Mouse (Mus musculus): Measurements from ENCODE around the gene Bspry.

Bspry gene

GRCm38 (mm10) chr4:62506798-62507197, 26.9 kb downstream of the Bspry start:
- in situ Hi-C loops (cut with MboI; ENCODE audit: low pct_unique_long_range_greater_than_20kb in 1 of 2, low sequenced_read_pairs in 2 of 2, unreplicated experiment in 1 of 2): no loop called here

DNA sequence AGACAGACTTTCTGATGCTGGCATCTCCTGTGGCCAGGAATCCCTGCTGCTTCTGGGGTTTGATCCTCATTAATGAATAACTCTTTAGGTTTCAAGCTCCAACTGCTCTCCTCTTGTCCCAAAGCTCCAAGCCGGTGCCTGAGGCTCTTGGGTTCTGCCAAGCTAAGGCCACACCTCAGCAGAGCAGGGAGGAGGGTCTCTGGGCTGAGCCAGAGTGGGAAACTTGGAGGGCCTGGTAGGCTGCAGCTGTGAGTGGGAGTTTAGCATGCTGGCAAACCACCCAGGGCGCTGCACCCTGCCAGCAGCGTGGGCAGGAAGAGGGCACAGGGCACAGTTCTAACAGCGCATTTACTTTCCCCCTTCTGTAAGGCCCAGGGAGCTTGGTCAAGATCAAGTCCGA, 29.0 kb downstream of the Bspry start:
- in situ Hi-C loops (cut with MboI; ENCODE audit: low pct_unique_long_range_greater_than_20kb in 1 of 2, low sequenced_read_pairs in 2 of 2, unreplicated experiment in 1 of 2): no loop called here

GRCm38 (mm10) chr4:62509946-62510345, 30.1 kb downstream of the Bspry start:
- in situ Hi-C loops (cut with MboI; ENCODE audit: low pct_unique_long_range_greater_than_20kb in 1 of 2, low sequenced_read_pairs in 2 of 2, unreplicated experiment in 1 of 2): no loop called here

DNA sequence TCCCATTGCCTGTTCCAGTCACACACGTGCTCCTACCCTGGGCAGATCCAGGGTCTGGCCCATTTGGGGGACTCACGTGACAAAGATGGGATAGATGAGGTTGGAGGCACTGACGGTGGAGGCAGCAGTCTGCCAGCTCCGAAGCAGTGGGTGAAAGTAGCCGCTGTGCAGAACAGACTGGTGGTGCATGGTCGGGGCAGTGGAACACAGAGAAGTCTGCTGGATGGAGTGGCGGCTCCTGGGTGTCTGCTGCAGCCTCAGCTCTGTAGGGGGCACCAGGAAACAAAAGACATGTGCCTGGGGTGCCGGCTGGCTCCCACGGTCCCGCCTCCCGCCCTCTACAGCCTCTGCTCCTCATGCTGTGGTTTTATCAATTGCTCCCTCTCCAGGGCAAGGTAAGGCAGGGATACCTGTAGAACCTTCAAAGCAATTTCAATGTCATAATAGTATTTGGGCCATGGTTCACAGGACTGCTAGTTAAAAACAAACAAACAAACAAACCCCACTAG, 34.2 kb downstream of the Bspry start:
- in situ Hi-C loops (cut with MboI; ENCODE audit: low pct_unique_long_range_greater_than_20kb in 1 of 2, low sequenced_read_pairs in 2 of 2, unreplicated experiment in 1 of 2): no loop called here

GRCm38 (mm10) chr4:62514995-62515394, 35.1 kb downstream of the Bspry start:
- in situ Hi-C loops (cut with MboI; ENCODE audit: low pct_unique_long_range_greater_than_20kb in 1 of 2, low sequenced_read_pairs in 2 of 2, unreplicated experiment in 1 of 2): no loop called here

DNA sequence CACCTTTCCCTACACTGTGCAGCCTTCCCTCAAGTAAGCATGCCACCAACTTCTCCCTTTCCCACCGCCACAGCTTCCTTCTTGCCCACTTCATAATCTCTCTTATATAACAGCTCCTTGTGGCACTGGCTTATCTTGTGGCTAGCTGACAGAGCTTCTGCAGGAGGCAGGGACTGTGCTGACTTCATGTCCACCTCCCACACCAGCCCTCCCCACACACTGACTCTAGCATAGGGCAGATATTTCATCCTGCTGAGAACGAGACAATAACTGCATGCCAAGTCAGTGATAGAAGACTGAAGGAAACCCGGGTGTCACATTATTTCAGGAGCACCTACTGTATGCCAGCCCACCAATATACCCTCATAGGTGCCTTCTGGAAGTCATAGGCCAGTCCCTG, 35.6 kb downstream of the Bspry start:
- in situ Hi-C loops (cut with MboI; ENCODE audit: low pct_unique_long_range_greater_than_20kb in 1 of 2, low sequenced_read_pairs in 2 of 2, unreplicated experiment in 1 of 2): no loop called here

DNA sequence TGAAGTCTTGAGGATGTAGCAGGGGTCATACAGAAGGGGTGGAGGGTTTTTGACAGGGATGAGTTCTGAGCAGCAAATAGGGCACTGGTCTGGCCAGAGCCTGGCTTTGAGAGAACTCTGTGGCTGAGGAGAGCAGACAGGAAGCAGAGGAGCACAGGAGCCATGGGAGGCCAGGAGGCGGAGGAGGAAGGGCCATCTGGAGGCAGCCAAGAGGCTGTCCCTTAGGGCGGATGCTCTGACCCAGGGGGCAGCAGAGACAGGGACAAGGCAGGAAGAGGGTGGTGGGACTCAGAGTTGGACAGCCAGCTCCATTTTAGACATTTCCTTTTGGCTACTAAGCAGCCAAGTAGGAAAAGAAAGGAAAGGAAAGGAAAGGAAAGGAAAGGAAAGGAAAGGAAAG, 36.2 kb downstream of the Bspry start:
- in situ Hi-C loops (cut with MboI; ENCODE audit: low pct_unique_long_range_greater_than_20kb in 1 of 2, low sequenced_read_pairs in 2 of 2, unreplicated experiment in 1 of 2): no loop called here

GRCm38 (mm10) chr4:62516579-62516978, 36.7 kb downstream of the Bspry start:
- in situ Hi-C loops (cut with MboI; ENCODE audit: low pct_unique_long_range_greater_than_20kb in 1 of 2, low sequenced_read_pairs in 2 of 2, unreplicated experiment in 1 of 2): no loop called here

DNA sequence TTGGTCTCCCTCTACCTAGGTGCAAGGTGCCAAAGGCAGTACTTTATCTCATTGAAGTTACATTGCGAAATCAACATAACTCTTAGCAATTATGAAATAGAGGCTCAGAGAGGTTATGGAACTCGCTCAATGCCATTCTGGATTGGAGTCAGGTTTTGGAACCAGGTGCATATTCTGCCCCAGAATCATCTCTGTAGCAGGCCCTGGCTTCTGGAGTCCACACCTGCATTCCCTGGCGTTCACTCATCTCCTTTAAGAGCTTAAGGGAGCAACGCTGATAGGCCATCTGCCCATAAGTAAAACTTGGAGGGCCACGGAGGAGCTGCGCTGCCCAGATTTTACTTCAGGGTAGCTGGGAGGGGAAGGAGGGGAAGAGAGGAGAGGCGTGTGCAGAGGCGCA, 37.2 kb downstream of the Bspry start:
- in situ Hi-C loops (cut with MboI; ENCODE audit: low pct_unique_long_range_greater_than_20kb in 1 of 2, low sequenced_read_pairs in 2 of 2, unreplicated experiment in 1 of 2): no loop called here

- in situ Hi-C loops (cut with MboI; ENCODE audit: low pct_unique_long_range_greater_than_20kb in 1 of 2, low sequenced_read_pairs in 2 of 2, unreplicated experiment in 1 of 2): no loop called here
Observed at GRCm38 (mm10) chr4:62517538-62518415, 37.9 kb downstream of the Bspry start.

DNA sequence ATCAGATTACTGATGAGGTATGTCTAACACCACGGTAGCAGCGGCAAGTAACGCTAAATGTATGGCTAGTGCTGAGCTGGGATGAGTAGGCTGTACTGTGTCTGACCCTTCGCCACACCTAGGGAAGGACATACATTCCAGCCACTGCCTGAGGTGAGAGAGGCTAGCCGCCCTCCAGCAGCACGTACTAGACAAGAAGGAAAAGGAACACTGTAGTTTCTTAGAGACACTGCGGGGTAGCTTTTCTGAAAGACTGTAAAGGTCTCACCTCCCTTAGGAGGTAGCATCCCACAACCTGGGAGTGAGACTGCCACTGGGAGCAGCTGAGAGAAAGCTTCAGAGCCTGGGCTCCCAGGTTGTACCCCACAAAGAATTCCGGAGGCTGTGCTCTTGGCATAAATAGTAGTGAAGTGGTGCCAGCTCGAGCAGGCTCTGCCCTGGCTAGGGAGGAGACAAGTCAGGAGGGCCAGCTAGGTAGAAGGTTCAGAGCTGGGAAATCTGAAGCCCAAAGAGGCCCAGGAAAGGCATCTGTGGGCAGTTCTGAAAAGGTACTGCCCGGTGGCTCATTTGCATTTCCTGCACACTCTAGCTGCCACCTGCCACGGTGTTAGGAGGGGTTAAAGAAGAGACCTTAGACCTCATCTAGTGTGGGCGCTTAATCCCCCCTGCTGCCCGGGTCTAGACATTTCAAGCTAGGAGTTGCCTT, 38.7 kb downstream of the Bspry start:
- in situ Hi-C loops (cut with MboI; ENCODE audit: low pct_unique_long_range_greater_than_20kb in 1 of 2, low sequenced_read_pairs in 2 of 2, unreplicated experiment in 1 of 2): no loop called here

DNA sequence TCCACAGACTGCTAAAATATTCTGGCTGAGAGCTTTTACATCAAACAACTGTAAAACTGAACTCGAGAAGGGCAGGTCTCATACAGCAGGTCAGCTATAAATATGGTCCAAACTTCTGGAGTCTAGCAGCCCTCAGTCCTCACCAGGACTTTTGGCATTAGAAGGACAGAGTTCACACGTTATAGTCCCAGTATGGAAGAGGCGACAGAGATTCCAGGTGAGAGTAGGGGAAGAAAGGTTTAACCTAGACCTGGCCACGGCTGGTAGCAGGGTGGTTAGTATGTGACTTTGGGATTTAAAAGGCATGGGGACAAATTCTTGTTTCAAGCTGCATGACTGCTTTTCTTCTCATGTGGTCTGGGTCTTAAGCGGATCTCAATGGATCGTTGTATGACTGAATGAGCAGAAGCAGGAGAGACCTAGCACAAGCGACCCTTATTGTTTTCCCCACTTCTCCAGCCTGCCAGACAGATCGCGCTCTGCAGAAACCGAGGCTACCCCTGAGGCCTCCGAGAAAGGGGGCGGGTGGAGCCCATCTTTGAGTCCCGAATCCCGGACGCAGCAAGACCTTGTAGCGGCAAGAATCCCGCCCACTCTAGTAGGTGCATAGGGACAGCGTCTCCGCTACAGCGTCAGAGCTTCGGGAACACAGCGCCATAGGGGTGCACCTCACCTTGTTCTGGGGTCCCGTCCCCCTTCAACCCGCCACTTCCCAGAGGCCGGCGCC, 39.4 kb downstream of the Bspry start:
- in situ Hi-C loops (cut with MboI; ENCODE audit: low pct_unique_long_range_greater_than_20kb in 1 of 2, low sequenced_read_pairs in 2 of 2, unreplicated experiment in 1 of 2): no loop called here

DNA sequence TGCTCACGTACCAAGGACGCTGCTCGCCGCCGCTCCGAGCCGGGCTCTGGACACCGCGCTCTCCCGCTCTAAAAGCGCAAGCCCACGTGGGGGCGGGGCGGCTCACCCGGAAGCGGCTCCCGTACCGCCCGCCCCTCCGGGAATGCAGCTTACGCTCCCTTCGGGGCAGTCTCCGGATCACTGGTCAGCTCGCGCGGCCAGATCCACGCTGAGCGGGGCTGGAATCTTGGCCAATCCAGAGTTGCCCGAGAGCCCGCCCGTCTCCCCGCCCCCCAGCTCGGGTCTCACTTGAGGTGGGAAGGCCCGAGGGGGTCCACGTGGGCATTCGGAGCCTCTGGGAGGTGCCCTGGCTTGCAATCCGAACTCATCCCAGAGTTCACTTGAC, 40.0 kb downstream of the Bspry start, which contains the start of gene Alad:
Gene Alad (minus strand): TSS at position 70 of the 385 bp plus-strand sequence.
- in situ Hi-C loops (cut with MboI; ENCODE audit: low pct_unique_long_range_greater_than_20kb in 1 of 2, low sequenced_read_pairs in 2 of 2, unreplicated experiment in 1 of 2): no loop called here

- in situ Hi-C loops (cut with MboI; ENCODE audit: low pct_unique_long_range_greater_than_20kb in 1 of 2, low sequenced_read_pairs in 2 of 2, unreplicated experiment in 1 of 2): no loop called here
Observed at GRCm38 (mm10) chr4:62520892-62521400, 41.1 kb downstream of the Bspry start.

- in situ Hi-C loops (cut with MboI; ENCODE audit: low pct_unique_long_range_greater_than_20kb in 1 of 2, low sequenced_read_pairs in 2 of 2, unreplicated experiment in 1 of 2): no loop called here
Observed at GRCm38 (mm10) chr4:62524651-62525488, 45.0 kb downstream of the Bspry start, which contains the start of the genes Pole3 and 4933430I17Rik. Gene Pole3, minus strand, starts transcription at chr4:62525068. Gene 4933430I17Rik, plus strand, starts transcription at chr4:62525369.

DNA sequence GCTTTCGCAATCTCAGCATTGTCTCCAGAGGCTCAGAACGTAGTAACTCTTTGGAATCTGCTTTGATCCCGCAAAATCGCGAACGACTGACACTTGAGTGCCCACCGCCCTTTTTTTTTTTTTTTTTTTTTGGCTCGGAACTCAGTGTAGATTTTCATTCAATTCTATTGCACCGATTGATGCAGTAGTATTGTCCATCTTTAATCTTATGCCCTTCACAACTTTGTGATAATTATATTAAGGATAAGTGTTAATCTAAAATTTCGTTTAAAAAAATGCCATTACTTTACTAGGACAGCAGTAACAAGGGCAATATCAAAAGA, 45.6 kb downstream of the Bspry start:
- in situ Hi-C loops (cut with MboI; ENCODE audit: low pct_unique_long_range_greater_than_20kb in 1 of 2, low sequenced_read_pairs in 2 of 2, unreplicated experiment in 1 of 2): no loop called here

DNA sequence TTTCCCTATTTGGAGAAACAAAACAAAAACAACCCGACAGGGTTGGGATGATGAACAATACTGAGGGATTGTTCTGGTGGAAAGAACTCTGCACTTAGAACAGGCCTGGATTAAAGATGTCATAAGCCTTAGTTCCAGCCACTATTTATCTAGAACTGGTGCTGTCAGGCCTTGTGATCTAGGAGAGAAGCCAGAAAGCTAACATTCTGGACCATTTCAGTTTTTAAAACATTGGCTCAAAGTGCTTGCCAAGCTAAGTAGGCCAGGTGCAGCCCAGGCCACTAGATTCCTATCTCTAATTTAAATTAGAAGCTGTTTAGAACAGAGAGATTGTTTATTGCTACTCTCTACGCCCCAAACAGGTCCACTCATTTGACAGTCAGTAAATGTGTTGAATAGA, 46.4 kb downstream of the Bspry start:
- in situ Hi-C loops (cut with MboI; ENCODE audit: low pct_unique_long_range_greater_than_20kb in 1 of 2, low sequenced_read_pairs in 2 of 2, unreplicated experiment in 1 of 2): no loop called here

- in situ Hi-C loops (cut with MboI; ENCODE audit: low pct_unique_long_range_greater_than_20kb in 1 of 2, low sequenced_read_pairs in 2 of 2, unreplicated experiment in 1 of 2): no loop called here
Observed at GRCm38 (mm10) chr4:62527655-62528054, 47.8 kb downstream of the Bspry start.

Measured in mouse embryonic stem cell (cell line).